Comparison of ENCODE assay signal across 17 mouse cellular contexts in the genomic region with DNA sequence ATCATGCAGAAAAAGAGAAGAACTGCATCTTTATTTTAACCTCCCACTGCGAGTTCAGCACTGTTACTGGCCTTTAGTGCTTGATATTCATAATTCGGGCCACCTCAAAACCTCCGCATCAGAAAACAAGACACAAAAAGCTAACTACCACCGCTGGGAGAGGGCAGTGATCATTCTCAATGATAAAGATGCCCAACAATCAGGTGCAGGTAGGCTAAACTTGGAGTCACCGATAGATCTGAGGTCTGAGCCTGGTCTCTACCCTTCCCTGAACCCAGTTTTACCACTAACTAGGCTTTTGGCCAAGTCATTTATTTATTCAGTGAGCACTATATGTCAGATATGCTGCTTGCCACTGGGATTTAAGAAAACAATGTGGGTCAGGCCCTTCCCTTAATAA.
"Had no signal": no experiment of that assay in that cellular context is flagged by ENCODE, and none has a peak within 500 bp of the region (broad histone marks: within the 10 kb centered on the region; RNA-seq: fewer than 3 reads in every experiment).

No protein-coding gene starts in this region.

- ATAC-seq: intestine, postnatal 0 days; midbrain, embryonic 16.5 days had no signal

- H3K36me3 ChIP-seq: limb, embryonic 12.5 days; limb, embryonic 15.5 days; midbrain, embryonic 12.5 days; neural tube, embryonic 13.5 days; stomach, embryonic 15.5 days had no signal

- H3K4me3 ChIP-seq: limb, embryonic 12.5 days; limb, embryonic 15.5 days; midbrain, embryonic 12.5 days; myocyte; neural tube, embryonic 13.5 days; stomach, embryonic 15.5 days had no signal

- H3K4me2 ChIP-seq: limb, embryonic 12.5 days; limb, embryonic 15.5 days; midbrain, embryonic 12.5 days; neural tube, embryonic 13.5 days; stomach, embryonic 15.5 days had no signal

- DNase-seq: kidney, adult 2 months; kidney, postnatal 14 days; kidney, postnatal 4 days; left cerebral cortex, postnatal 4 days; lung, adult 2 months; lung, postnatal 14 days; lung, postnatal 4 days; retina, postnatal 1 day; thymus, postnatal 25 days had no signal

- H3K9ac ChIP-seq: limb, embryonic 12.5 days; limb, embryonic 15.5 days; midbrain, embryonic 12.5 days; neural tube, embryonic 13.5 days; stomach, embryonic 15.5 days had no signal

- H3K9me3 ChIP-seq: limb, embryonic 12.5 days; limb, embryonic 15.5 days; midbrain, embryonic 12.5 days; neural tube, embryonic 13.5 days; stomach, embryonic 15.5 days had no signal

- H3K4me1 ChIP-seq: stomach, embryonic 15.5 days had no signal

- H3K27ac ChIP-seq: limb, embryonic 12.5 days; limb, embryonic 15.5 days; midbrain, embryonic 12.5 days; neural tube, embryonic 13.5 days; stomach, embryonic 15.5 days had no signal

- H3K27me3 ChIP-seq: limb, embryonic 12.5 days; limb, embryonic 15.5 days; midbrain, embryonic 12.5 days; neural tube, embryonic 13.5 days; stomach, embryonic 15.5 days had no signal
